Mouse (Mus musculus) limb, embryonic 11.5 days (tissue): ENCODE results near the gene C1qb. TPM values are rescaled to one million over a fixed set of nuclear protein-coding genes. Genes with fewer than 3 reads are reported as not detected.

Experiments used
- ATAC-seq: fragments of 200-750 bp; cut with Nextera tagmentation; 2 replicates; pipeline ENCODE4 v1.8.0; 2017; ENCODE audit warnings: low read depth; ENCODE audit not compliant: insufficient number of reproducible peaks, low FRiP score, low TSS enrichment
- DNase-seq: peaks from one replicate; pipeline ENCODE4 v3.0.0-alpha.2; 2015; ENCODE audit warnings: low spot score
- H3K27ac ChIP-seq: fragments of 300-500 bp; sonication (generic); replicated peaks from 2 replicates; pipeline ENCODE4 v1.5.1; 2014; ENCODE audit warnings: low read depth, mild to moderate bottlenecking, low read length
- H3K27me3 ChIP-seq: fragments of 300-500 bp; sonication (generic); 2 replicates; pipeline ENCODE4 v1.6.1; 2014; ENCODE audit warnings: mild to moderate bottlenecking, low read length, mixed read lengths; ENCODE audit not compliant: control insufficient read depth, insufficient read depth
- H3K36me3 ChIP-seq: fragments of 300-500 bp; sonication (generic); 2 replicates; pipeline ENCODE4 v1.6.1; 2014; ENCODE audit warnings: mild to moderate bottlenecking, low read length, moderate library complexity, mixed read lengths; ENCODE audit not compliant: control insufficient read depth, insufficient read depth
- H3K4me1 ChIP-seq: fragments of 300-500 bp; sonication (generic); 2 replicates; pipeline ENCODE4 v1.6.1; 2014; ENCODE audit warnings: low read length, mixed read lengths; ENCODE audit not compliant: control insufficient read depth, insufficient read depth
- H3K4me2 ChIP-seq: fragments of 300-500 bp; sonication (generic); 2 replicates; pipeline ENCODE4 v1.6.1; 2014; ENCODE audit warnings: low read depth, mild to moderate bottlenecking, moderate library complexity; ENCODE audit not compliant: severe bottlenecking
- H3K4me3 ChIP-seq: fragments of 300-500 bp; sonication (generic); 2 replicates; pipeline ENCODE4 v1.5.1; 2014; ENCODE audit warnings: low read depth, low read length
- H3K9ac ChIP-seq: fragments of 300-500 bp; sonication (generic); 2 replicates; pipeline ENCODE4 v1.6.1; 2014; ENCODE audit warnings: mild to moderate bottlenecking, low read length
- H3K9me3 ChIP-seq: fragments of 300-500 bp; sonication (generic); 2 replicates; pipeline ENCODE4 v1.6.1; 2016; ENCODE audit warnings: low read length; ENCODE audit not compliant: control insufficient read depth
- WGBS: fragments of 180-500 bp; shearing (Covaris S2); extraction: QIAGEN DNeasy Blood & Tissue Kit; methylation state at CpG from one replicate; pipeline ENCODE4 v1.1.7; 2014; 5-methylcytosine and 5-hydroxymethylcytosine counted together
- polyA plus RNA-seq: library from polyadenylated mRNA; unstranded; fragments of >200 nt; fragmentation: Nextera tagmentation; extraction: Ambion mirVana; gene quantifications from 2 replicates; pipeline ENCODE4 v1.2.1, GENCODE M21; 2014

The C1qb gene
- 16.4 and 16.5 TPM in 2 replicates for polyA plus RNA-seq

- H3K9me3 ChIP-seq = no peaks in the 10 kb centered on the region
- H3K4me2 ChIP-seq = no peak within 1 kb of the TSS
- H3K9ac ChIP-seq = no peak within 1 kb of the TSS
- H3K4me1 ChIP-seq = no peaks in the 10 kb centered on the region
- H3K4me3 ChIP-seq = no peak within 1 kb of the TSS
- no peaks in the 10 kb centered on the region for H3K27me3 ChIP-seq
- ATAC-seq (no peak), DNase-seq (no peak)
- H3K36me3 ChIP-seq = no peaks in the 10 kb centered on the region
- H3K27ac ChIP-seq = no peak within 1 kb of the TSS
- WGBS = 64% methylated on average over 7 of the region's 7 CpGs
Observed at GRCm38 (mm10) chr4:136886101-136886500, at the start of gene C1qb. TSS of gene C1qb (minus strand) at chr4:136886187.

- Histone ChIP-seq H3K9me3 (no peaks in the 10 kb centered on the region), H3K4me3 (no peak overlapping the region), H3K4me1 (no peaks in the 10 kb centered on the region), H3K27ac (no peak overlapping the region), H3K27me3 (no peaks in the 10 kb centered on the region), H3K9ac (no peak overlapping the region), H3K4me2 (no peak overlapping the region), H3K36me3 (no peaks in the 10 kb centered on the region)
- ATAC-seq (no peak), DNase-seq (no peak)
- WGBS = 65% methylated on average over 18 of the region's 18 CpGs
Observed at GRCm38 (mm10) chr4:136934746-136935613, 49.0 kb upstream of the C1qb start.

- no peaks in the 10 kb centered on the region for H3K36me3 ChIP-seq
- H3K27ac ChIP-seq = no peak overlapping the region
- no peak overlapping the region for H3K4me3 ChIP-seq
- DNase-seq (no peak), ATAC-seq (no peak)
- no peak overlapping the region for H3K9ac ChIP-seq
- peaks cover 5% of the 10 kb centered on the region; the same call in 1 of the 2 replicates for H3K27me3 ChIP-seq
- no peak overlapping the region for H3K4me2 ChIP-seq
- no peaks in the 10 kb centered on the region for H3K9me3 ChIP-seq
- 84% methylated on average over 8 of the region's 8 CpGs for WGBS
- H3K4me1 ChIP-seq = no peaks in the 10 kb centered on the region
Observed at GRCm38 (mm10) chr4:136930474-136930873, 44.5 kb upstream of the C1qb start.

- DNase-seq (peak; percentile 42), ATAC-seq (no peak)
- Histone ChIP-seq H3K36me3 (no peaks in the 10 kb centered on the region), H3K27me3 (peaks cover 5% of the 10 kb centered on the region; the same call in 1 of the 2 replicates), H3K4me1 (no peaks in the 10 kb centered on the region), H3K9me3 (no peaks in the 10 kb centered on the region), H3K9ac (no peak overlapping the region), H3K27ac (no peak overlapping the region), H3K4me3 (no peak overlapping the region), H3K4me2 (no peak overlapping the region)
- WGBS = 17% methylated on average over 5 of the region's 5 CpGs
Observed at GRCm38 (mm10) chr4:136928928-136929327, 42.9 kb upstream of the C1qb start.

GRCm38 (mm10) chr4:136925804-136926203 lies 39.8 kb upstream of the C1qb start:
- no peak for ATAC-seq
- DNase-seq = no peak
- Histone ChIP-seq H3K4me1 (no peaks in the 10 kb centered on the region), H3K27me3 (peaks cover 5% of the 10 kb centered on the region; the same call in 1 of the 2 replicates), H3K4me3 (no peak overlapping the region), H3K27ac (no peak overlapping the region), H3K9ac (no peak overlapping the region), H3K9me3 (no peaks in the 10 kb centered on the region), H3K36me3 (no peaks in the 10 kb centered on the region), H3K4me2 (no peak overlapping the region)
- 27% methylated on average over 15 of the region's 15 CpGs for WGBS

- 7% methylated on average over 6 of the region's 6 CpGs for WGBS
- H3K27me3 ChIP-seq = peaks cover 5% of the 10 kb centered on the region; the same call in 1 of the 2 replicates
- no peaks in the 10 kb centered on the region for H3K4me1 ChIP-seq
- no peak overlapping the region for H3K4me3 ChIP-seq
- H3K9ac ChIP-seq = no peak overlapping the region
- H3K27ac ChIP-seq = no peak overlapping the region
- no peak for ATAC-seq
- DNase-seq = peak; percentile 93
- no peaks in the 10 kb centered on the region for H3K9me3 ChIP-seq
- H3K36me3 ChIP-seq = no peaks in the 10 kb centered on the region
- no peak overlapping the region for H3K4me2 ChIP-seq
Observed at GRCm38 (mm10) chr4:136924529-136924928, 38.5 kb upstream of the C1qb start.

DNA sequence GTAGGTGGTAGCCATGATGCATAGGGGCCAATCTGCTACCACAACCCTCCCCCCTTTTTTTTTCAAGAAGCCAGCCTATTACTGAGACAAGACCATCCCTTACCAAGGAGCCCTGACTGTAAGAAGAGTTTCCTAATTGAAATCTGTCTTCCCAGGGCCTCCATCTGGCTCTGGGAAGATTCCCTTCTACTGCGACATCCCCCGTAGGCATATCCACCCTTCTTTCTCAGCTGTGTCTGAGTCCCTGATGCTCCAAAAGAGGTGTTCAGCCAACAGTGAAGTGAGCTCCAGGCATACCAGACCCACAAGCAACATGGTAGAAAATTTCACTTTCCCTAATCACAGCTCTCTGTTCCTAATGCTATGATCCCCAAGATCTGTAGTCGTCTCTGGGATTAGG lies 33.5 kb upstream of the C1qb start:
- no peak for ATAC-seq
- 81% methylated on average over 3 of the region's 3 CpGs for WGBS

DNA sequence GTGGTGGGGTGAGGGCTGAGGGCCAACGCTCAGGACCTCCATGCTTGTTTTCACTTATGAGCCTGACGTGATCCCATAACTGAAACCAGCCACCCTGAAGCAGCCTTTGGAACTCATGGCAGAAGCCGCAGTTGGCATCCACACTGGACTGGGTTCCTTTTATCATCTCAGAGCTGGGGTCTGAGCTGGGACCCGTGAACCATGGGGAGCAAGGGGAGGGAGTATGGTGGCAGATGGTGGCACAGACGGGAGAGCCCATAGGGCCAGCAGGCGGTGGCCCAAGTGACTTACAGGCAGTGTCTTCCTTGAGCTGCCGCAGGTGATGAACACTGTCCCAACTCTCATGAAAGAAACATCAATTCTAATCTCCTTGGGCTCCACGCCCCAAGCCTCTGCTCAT lies 32.8 kb upstream of the C1qb start:
- Histone ChIP-seq H3K9me3 (no peaks in the 10 kb centered on the region), H3K9ac (no peak overlapping the region), H3K4me1 (no peaks in the 10 kb centered on the region), H3K27ac (no peak overlapping the region), H3K27me3 (no peaks in the 10 kb centered on the region), H3K4me2 (no peak overlapping the region), H3K4me3 (no peak overlapping the region), H3K36me3 (no peaks in the 10 kb centered on the region)
- ATAC-seq (no peak), DNase-seq (no peak)
- WGBS = 90% methylated on average over 8 of the region's 8 CpGs

More for the DNA sequence above, 33.5 kb upstream of the C1qb start:
- Histone ChIP-seq H3K9me3 (no peaks in the 10 kb centered on the region), H3K27me3 (no peaks in the 10 kb centered on the region), H3K4me1 (no peaks in the 10 kb centered on the region), H3K4me3 (no peak overlapping the region), H3K36me3 (no peaks in the 10 kb centered on the region), H3K27ac (no peak overlapping the region), H3K4me2 (no peak overlapping the region), H3K9ac (no peak overlapping the region)
- DNase-seq = no peak
